Mouse (Mus musculus): ENCODE results near the gene Mob1a. TPM values are rescaled to one million over a fixed set of nuclear protein-coding genes. Genes with fewer than 3 reads are reported as not detected.
"Not testable (repeated sequence)": the region's sequence is repeated elsewhere in the genome, so short reads cannot be mapped to it uniquely, and the experiment has no call there.

The Mob1a gene
- polyA plus RNA-seq, 1 experiment from 2014 or later: 69.7 TPM

DNA sequence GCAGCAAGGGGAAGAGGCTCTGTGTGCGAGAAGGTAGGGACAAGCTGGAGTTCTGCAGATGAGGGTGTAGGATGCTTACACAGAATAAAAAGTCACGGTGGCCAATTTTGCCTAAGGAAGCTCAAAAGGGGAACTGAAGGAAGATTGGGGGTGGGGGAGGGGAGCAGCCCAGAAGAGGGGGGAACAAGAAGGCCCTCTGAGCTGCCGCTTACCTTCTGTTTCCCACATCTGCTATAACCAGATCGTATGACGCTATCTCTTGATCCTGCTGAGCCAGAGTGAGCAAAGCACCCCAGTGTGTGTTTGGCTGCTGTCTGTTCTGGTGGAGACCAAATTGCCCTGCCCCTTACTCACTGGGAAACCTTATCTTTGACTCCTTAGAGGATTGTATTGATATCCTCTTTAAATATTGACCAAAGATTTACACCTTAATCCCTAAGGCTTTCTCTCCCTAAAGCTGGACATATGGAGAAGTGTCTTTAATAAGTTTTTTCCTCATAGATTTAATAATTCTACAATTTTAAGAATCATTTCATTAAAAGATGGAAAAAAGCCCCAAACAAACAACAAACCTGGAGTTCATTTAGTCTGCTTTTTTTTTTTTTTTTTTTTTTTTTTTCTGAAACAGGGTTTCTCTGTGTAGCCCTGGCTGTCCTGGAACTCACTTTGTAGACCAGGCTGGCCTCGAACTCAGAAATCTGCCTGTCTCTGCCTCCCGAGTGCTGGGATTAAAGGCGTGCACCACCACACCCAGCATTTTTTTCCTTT, 2.0 kb upstream of the Mob1a start:
- no peak overlapping the region for H3K27ac ChIP-seq (replicated peaks; ENCODE audit: low read depth, low read length)
- no peaks in the 10 kb centered on the region for H3K9me3 ChIP-seq (ENCODE audit: control insufficient read depth, low read length)
- H3K9ac ChIP-seq (ENCODE audit: low read length): no peak overlapping the region
- no peaks in the 10 kb centered on the region for H3K27me3 ChIP-seq (ENCODE audit: control insufficient read depth, insufficient read depth, low read length)
- DNase-seq (ENCODE audit: low spot score) (no peak), ATAC-seq (ENCODE audit: insufficient number of reproducible peaks, low FRiP score, low TSS enrichment, low read depth) (no peak)
- no peak overlapping the region for H3K4me3 ChIP-seq (ENCODE audit: low read depth, low read length)
- no peaks in the 10 kb centered on the region for H3K36me3 ChIP-seq (ENCODE audit: control insufficient read depth, insufficient read depth, low read length)
- 68% methylated on average over 8 of the region's 8 CpGs for WGBS
- H3K4me2 ChIP-seq (ENCODE audit: low read depth, severe bottlenecking): no peak overlapping the region
- peaks cover 6% of the 10 kb centered on the region for H3K4me1 ChIP-seq (ENCODE audit: control insufficient read depth, insufficient read depth, low read length)

DNA sequence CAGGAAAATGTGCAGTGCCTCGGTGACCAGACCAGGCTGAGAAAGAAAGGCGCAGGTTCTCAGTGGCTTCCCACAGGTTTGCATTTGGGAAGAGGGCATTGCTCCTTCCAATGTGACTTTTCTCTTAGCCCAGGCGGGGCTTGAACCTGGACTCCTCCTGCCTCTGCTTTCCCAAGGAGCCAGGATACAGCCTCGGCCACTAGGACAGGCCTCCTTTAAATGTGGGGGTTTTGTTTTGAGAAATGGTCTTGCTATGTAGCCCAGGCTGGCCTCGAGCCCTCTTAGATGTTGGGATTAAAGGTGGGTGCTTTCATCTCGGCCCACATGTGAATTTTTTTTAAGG, 549 bp downstream of the Mob1a start:
- no peaks in the 10 kb centered on the region for H3K9me3 ChIP-seq (ENCODE audit: control insufficient read depth, low read length)
- ATAC-seq (ENCODE audit: insufficient number of reproducible peaks, low FRiP score, low TSS enrichment, low read depth): no peak
- H3K27me3 ChIP-seq (ENCODE audit: control insufficient read depth, insufficient read depth, low read length): no peaks in the 10 kb centered on the region
- DNase-seq (ENCODE audit: low spot score): no peak
- H3K4me1 ChIP-seq (ENCODE audit: control insufficient read depth, insufficient read depth, low read length): peaks cover 6% of the 10 kb centered on the region
- H3K4me2 ChIP-seq (ENCODE audit: low read depth, severe bottlenecking): peak overlapping the region; percentile 59
- H3K36me3 ChIP-seq (ENCODE audit: control insufficient read depth, insufficient read depth, low read length): peaks cover 5% of the 10 kb centered on the region; the same call in 1 of the 2 replicates
- peak overlapping the region; percentile 85 for H3K4me3 ChIP-seq (ENCODE audit: low read depth, low read length)
- WGBS: 8% methylated on average over 6 of the region's 6 CpGs
- H3K9ac ChIP-seq (ENCODE audit: low read length): peak overlapping the region; percentile 93
- H3K27ac ChIP-seq (replicated peaks; ENCODE audit: low read depth, low read length): peak overlapping the region; percentile 83

DNA sequence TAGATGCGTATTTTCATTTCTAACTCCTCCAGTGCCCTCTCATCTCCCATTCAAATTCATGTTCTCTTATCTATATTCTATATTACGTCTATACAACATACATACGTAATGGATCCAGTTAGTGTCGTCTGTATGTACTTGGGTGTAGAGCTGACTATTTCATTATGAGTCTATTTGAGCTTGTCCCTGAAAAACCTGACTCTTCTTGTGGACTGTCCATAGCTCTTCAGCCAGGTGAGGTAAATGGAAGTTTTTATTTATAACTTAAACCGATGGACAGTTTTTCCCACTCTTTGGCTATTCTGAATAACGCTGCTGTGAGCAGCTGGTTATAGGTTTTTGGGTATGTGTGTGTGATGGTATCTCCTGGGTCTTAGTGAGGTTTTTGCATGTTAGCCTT, 945 bp downstream of the Mob1a start:
- no peaks in the 10 kb centered on the region for H3K27me3 ChIP-seq (ENCODE audit: control insufficient read depth, insufficient read depth, low read length)
- peak overlapping the region; percentile 85 for H3K4me3 ChIP-seq (ENCODE audit: low read depth, low read length)
- peak overlapping the region; percentile 59 for H3K4me2 ChIP-seq (ENCODE audit: low read depth, severe bottlenecking)
- H3K27ac ChIP-seq (replicated peaks; ENCODE audit: low read depth, low read length): no peak overlapping the region
- H3K9ac ChIP-seq (ENCODE audit: low read length): no peak overlapping the region
- peaks cover 6% of the 10 kb centered on the region; the same call in 1 of the 2 replicates for H3K36me3 ChIP-seq (ENCODE audit: control insufficient read depth, insufficient read depth, low read length)
- DNase-seq (ENCODE audit: low spot score) (no peak), ATAC-seq (ENCODE audit: insufficient number of reproducible peaks, low FRiP score, low TSS enrichment, low read depth) (no peak)
- WGBS: 71% methylated on average over 6 of the region's 6 CpGs
- H3K4me1 ChIP-seq (ENCODE audit: control insufficient read depth, insufficient read depth, low read length): peaks cover 6% of the 10 kb centered on the region
- no peaks in the 10 kb centered on the region for H3K9me3 ChIP-seq (ENCODE audit: control insufficient read depth, low read length)

DNA sequence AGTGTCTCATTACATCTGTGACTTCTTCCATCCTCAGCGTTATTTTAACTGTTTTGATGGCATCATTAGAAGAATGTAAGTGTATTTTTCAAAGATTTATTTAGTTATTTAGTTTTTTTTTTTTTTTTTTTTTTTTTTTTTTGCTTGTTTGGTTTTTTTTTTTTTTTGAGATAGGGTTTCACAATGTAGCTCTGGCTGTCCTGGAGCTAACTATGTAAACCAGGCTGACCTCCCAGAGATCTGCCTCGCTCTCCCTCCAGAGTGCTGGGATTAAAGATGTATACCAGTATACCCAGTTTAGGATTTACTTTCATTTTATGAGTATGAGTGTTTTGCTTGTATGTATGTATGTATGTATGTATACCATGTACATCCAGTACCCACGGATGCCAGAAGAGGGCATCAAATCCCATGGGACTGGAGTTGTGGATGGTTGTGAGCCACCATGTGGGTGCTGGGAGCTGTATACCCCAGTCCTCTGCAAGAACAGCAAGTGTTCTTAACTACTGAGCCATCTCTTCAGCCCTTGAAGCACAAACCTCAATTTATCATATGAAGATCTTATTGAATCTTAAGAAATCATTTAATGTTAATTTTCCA, 1.9 kb downstream of the Mob1a start:
- H3K4me2 ChIP-seq (ENCODE audit: low read depth, severe bottlenecking): no peak overlapping the region

DNA sequence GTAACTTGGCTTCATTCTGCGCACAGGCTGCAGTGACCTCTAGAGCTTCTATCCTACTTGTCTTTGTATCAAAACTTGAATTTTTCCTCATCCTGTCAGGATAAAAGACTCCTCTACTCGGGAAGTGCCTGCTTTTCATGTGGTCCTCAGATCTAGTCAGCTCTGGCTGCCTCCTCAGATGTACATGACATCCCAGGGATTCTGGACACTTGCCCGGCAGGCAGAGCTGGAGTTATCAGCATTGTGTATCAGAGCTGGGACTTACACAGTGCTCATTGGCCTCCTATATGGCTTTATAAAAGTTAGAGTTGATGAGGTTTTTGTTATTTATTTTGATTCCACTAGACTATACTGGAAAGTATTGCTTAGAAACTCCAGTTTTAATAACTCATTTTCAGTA, 15.6 kb downstream of the Mob1a start:
- H3K36me3 ChIP-seq (ENCODE audit: control insufficient read depth, insufficient read depth, low read length): peaks cover under 1% of the 10 kb centered on the region; the same call in 1 of the 2 replicates
- no peaks in the 10 kb centered on the region for H3K27me3 ChIP-seq (ENCODE audit: control insufficient read depth, insufficient read depth, low read length)
- no peaks in the 10 kb centered on the region for H3K9me3 ChIP-seq (ENCODE audit: control insufficient read depth, low read length)
- no peak for DNase-seq (ENCODE audit: low spot score)
- H3K4me1 ChIP-seq (ENCODE audit: control insufficient read depth, insufficient read depth, low read length): no peaks in the 10 kb centered on the region
- H3K4me2 ChIP-seq (ENCODE audit: low read depth, severe bottlenecking): no peak overlapping the region
- ATAC-seq (ENCODE audit: insufficient number of reproducible peaks, low FRiP score, low TSS enrichment, low read depth): no peak
- no peak overlapping the region for H3K9ac ChIP-seq (ENCODE audit: low read length)
- 81% methylated on average over 3 of the region's 3 CpGs for WGBS
- no peak overlapping the region for H3K4me3 ChIP-seq (ENCODE audit: low read depth, low read length)
- H3K27ac ChIP-seq (replicated peaks; ENCODE audit: low read depth, low read length): no peak overlapping the region

More for the DNA sequence above, 1.9 kb downstream of the Mob1a start:
- H3K27ac ChIP-seq (replicated peaks; ENCODE audit: low read depth, low read length): no peak overlapping the region
- peaks cover 7% of the 10 kb centered on the region; the same call in 1 of the 2 replicates for H3K36me3 ChIP-seq (ENCODE audit: control insufficient read depth, insufficient read depth, low read length)
- H3K27me3 ChIP-seq (ENCODE audit: control insufficient read depth, insufficient read depth, low read length): no peaks in the 10 kb centered on the region
- WGBS: 90% methylated on average over 3 of the region's 3 CpGs
- no peak for ATAC-seq (ENCODE audit: insufficient number of reproducible peaks, low FRiP score, low TSS enrichment, low read depth)
- peaks cover 6% of the 10 kb centered on the region for H3K4me1 ChIP-seq (ENCODE audit: control insufficient read depth, insufficient read depth, low read length)
- H3K9ac ChIP-seq (ENCODE audit: low read length): no peak overlapping the region
- no peaks in the 10 kb centered on the region for H3K9me3 ChIP-seq (ENCODE audit: control insufficient read depth, low read length)
- H3K4me3 ChIP-seq (ENCODE audit: low read depth, low read length): no peak overlapping the region
- no peak for DNase-seq (ENCODE audit: low spot score)

DNA sequence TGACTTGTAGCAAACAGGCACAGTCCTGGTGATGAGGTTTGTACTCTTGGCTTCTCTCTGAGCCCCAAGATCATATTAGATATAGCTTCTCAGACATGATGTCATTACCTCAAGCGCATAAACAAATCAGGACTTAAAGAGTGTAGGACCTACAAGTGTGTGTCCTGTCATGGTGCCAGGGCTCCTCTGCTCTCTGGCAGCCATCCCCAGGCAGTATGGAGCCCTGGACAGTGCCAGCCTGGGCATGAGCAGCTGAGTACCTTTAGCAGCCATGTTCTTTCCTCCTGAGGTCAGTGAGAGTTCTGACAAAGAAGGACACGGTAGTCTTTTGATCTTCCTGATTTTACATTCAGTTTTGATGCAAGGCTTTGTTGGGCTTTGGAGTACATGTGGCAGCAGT, 17.1 kb downstream of the Mob1a start:
- Histone ChIP-seq H3K9ac (ENCODE audit: low read length) (no peak overlapping the region), H3K4me3 (ENCODE audit: low read depth, low read length) (no peak overlapping the region), H3K36me3 (ENCODE audit: control insufficient read depth, insufficient read depth, low read length) (no peaks in the 10 kb centered on the region; the same call in 1 of the 2 replicates), H3K9me3 (ENCODE audit: control insufficient read depth, low read length) (no peaks in the 10 kb centered on the region), H3K27me3 (ENCODE audit: control insufficient read depth, insufficient read depth, low read length) (no peaks in the 10 kb centered on the region), H3K4me1 (ENCODE audit: control insufficient read depth, insufficient read depth, low read length) (no peaks in the 10 kb centered on the region), H3K27ac (replicated peaks; ENCODE audit: low read depth, low read length) (no peak overlapping the region), H3K4me2 (ENCODE audit: low read depth, severe bottlenecking) (no peak overlapping the region)
- 96% methylated on average over 2 of the region's 2 CpGs for WGBS
- DNase-seq (ENCODE audit: low spot score) (no peak), ATAC-seq (ENCODE audit: insufficient number of reproducible peaks, low FRiP score, low TSS enrichment, low read depth) (no peak)

DNA sequence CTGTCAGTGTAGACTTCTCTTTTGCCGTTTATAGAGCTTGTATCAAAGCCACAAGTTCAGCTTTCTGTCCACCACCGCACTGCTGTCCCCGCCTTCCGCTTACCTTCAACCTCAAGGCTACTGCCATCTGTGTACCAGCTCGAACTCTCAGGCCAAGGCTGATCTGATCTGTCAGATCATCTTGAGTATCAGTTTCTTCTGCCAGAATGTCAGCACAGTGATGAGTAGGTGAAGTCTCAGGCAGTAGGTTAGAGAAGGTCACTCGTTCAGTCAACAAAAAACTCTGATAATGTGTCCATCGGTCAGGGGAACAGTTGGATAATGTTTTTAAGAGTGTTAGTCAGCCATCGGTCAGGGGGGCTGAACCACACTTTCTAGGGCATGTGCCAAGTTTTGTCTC, 19.5 kb downstream of the Mob1a start:
- not testable (repeated sequence) for H3K4me3 ChIP-seq (ENCODE audit: low read depth, low read length); ATAC-seq (ENCODE audit: insufficient number of reproducible peaks, low FRiP score, low TSS enrichment, low read depth); H3K9ac ChIP-seq (ENCODE audit: low read length); H3K4me1 ChIP-seq (ENCODE audit: control insufficient read depth, insufficient read depth, low read length); DNase-seq (ENCODE audit: low spot score); H3K36me3 ChIP-seq (ENCODE audit: control insufficient read depth, insufficient read depth, low read length); H3K27me3 ChIP-seq (ENCODE audit: control insufficient read depth, insufficient read depth, low read length); H3K27ac ChIP-seq (replicated peaks; ENCODE audit: low read depth, low read length); H3K9me3 ChIP-seq (ENCODE audit: control insufficient read depth, low read length); H3K4me2 ChIP-seq (ENCODE audit: low read depth, severe bottlenecking)
- 93% methylated on average over 8 of the region's 8 CpGs for WGBS

DNA sequence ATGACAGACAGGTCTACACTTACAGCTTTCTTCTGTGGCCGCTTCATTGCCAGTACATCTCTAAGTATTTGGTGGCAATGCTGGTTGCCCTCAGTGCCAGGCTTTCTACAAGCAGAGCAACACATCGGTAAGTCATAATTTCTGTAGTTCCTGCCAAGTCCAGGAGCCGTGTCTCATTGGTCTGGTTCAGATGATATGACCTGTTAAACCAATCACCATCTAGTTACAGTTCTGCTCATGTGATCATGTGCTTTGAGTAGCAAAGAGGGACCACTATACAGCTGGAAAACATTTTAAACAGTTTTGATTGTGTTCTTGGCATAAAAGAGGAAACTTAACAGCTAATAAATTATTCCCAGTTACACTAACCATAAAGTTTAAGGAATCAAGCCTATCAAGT, 22.1 kb downstream of the Mob1a start:
- Histone ChIP-seq H3K27ac (replicated peaks; ENCODE audit: low read depth, low read length) (no peak overlapping the region), H3K9ac (ENCODE audit: low read length) (no peak overlapping the region), H3K4me2 (ENCODE audit: low read depth, severe bottlenecking) (no peak overlapping the region), H3K4me3 (ENCODE audit: low read depth, low read length) (no peak overlapping the region), H3K9me3 (ENCODE audit: control insufficient read depth, low read length) (no peaks in the 10 kb centered on the region), H3K27me3 (ENCODE audit: control insufficient read depth, insufficient read depth, low read length) (no peaks in the 10 kb centered on the region), H3K4me1 (ENCODE audit: control insufficient read depth, insufficient read depth, low read length) (no peaks in the 10 kb centered on the region), H3K36me3 (ENCODE audit: control insufficient read depth, insufficient read depth, low read length) (no peaks in the 10 kb centered on the region; the same call in 1 of the 2 replicates)
- DNase-seq (ENCODE audit: low spot score) (no peak), ATAC-seq (ENCODE audit: insufficient number of reproducible peaks, low FRiP score, low TSS enrichment, low read depth) (no peak)
- 86% methylated on average over 3 of the region's 3 CpGs for WGBS
